Mouse (Mus musculus) embryonic fibroblast, embryonic 13.5 days (primary cell): Measurements from ENCODE around the gene Myh14. TPM values are rescaled to one million over a fixed set of nuclear protein-coding genes. Genes with fewer than 3 reads are reported as not detected.

Experiments used
- H3K27ac ChIP-seq: 2 replicates; pipeline ENCODE4 v1.5.1; 2012; ENCODE audit warnings: low read length, control low read depth, inconsistent platforms; ENCODE audit not compliant: insufficient read depth
- H3K4me1 ChIP-seq: 2 replicates; pipeline ENCODE4 v1.6.1; 2011; ENCODE audit warnings: low read length; ENCODE audit not compliant: control insufficient read depth, insufficient read depth
- H3K4me3 ChIP-seq: 2 replicates; pipeline ENCODE4 v1.5.1; 2011; ENCODE audit warnings: mild to moderate bottlenecking, control low read depth, low read length; ENCODE audit not compliant: insufficient read depth
- CTCF ChIP-seq: IDR thresholded peaks from 2 replicates; pipeline ENCODE4 v1.5.1; 2011; ENCODE audit warnings: mild to moderate bottlenecking, control low read depth, low read length, moderate library complexity, borderline replicate concordance; ENCODE audit not compliant: insufficient read depth
- POLR2A ChIP-seq: IDR thresholded peaks from 2 replicates; pipeline ENCODE4 v1.6.1; 2011; ENCODE audit warnings: low read depth, mild to moderate bottlenecking, control low read depth, low read length, moderate library complexity
- polyA plus RNA-seq: library from polyadenylated mRNA; stranded (reverse); fragments of >200 nt; gene quantifications from 2 replicates; pipeline ENCODE4 v1.2.4, GENCODE M21; 2011; ENCODE audit warnings: low read depth; ENCODE audit not compliant: missing spikeins, insufficient read length

The Myh14 gene
- polyA plus RNA-seq, 1 experiment, result not detected

DNA sequence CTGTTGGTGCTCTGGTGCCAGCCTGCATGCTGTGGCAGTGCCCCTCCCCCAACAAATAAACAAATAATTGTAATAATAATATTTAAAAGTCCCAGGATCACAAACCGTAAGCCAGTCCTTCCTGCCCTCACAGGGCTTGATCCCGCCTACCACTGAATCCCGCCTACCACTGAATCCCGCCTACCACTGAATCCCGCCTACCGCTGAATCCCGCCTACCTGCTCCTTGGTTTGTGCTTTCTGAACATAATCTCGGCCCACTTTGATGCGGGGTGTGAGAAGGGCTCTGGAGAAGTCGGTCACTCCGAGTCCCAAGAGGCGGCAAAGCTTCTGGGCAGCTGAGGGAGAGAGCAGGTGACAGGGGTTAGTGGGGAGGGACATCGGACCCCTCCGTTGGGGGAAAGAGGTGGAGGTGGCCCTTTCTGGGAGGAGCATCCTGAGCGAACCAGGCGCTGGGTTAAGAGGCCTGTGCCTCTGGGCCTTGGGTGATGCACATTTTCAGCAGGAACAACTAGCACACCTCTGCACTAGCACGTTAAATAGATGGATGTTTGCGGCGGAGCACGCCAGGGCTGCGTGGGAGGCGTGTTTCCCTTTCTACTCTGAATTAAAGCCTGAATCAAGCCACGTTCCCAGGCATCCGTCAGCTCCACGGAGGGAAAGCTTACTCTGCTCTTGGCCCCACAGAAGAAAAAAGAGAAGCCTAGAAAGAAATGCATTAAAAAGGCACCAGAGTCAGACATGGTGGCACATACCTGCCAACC is 29.6 kb downstream of the Myh14 start:
- H3K4me3 ChIP-seq, result no peak overlapping the region
- no peak overlapping the region for H3K27ac ChIP-seq
- no peaks in the 10 kb centered on the region for H3K4me1 ChIP-seq
- no peak for TF ChIP-seq POLR2A
- no peak for TF ChIP-seq CTCF

DNA sequence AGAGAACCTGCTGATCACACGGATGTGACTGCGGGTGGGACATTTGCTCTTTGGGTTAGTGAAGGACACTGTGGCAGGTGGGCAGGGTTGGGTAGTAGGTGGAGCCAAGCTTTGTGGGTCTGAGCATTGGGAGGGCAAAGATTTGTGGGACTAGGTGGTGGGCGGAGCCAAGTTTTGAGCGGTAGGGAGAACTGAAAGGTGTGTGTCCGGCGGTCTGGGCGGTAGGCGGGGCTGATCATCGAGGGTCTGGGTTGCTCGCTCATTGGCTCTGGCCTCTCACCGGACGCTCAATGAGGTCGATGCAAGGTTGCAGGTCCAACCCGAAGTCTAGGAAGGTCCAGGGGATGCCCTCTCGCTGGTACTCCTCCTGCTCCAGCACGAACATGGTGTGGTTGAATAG is 32.0 kb downstream of the Myh14 start:
- no peak overlapping the region for H3K4me3 ChIP-seq
- no peak for TF ChIP-seq CTCF
- no peak for TF ChIP-seq POLR2A

DNA sequence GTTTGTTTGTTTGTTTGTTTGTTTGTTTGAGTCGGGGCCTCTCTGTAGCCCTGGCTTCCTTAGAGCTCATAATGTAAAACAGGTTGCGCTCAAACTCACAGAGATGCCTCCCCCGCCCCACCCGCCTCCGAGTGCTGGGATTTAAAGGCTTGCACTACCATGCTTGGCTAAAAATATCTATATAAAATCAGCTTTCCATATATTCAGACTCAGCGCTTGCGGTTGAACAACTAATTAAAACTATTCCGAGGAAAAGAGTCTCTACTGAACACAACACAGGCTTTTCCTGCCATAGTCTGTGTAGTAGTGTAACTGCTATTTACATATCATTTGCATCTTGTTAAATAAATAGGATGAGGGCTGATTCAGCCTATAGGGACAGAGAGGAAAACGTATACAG is 34.0 kb downstream of the Myh14 start:
- Histone ChIP-seq H3K4me1 (no peaks in the 10 kb centered on the region), H3K27ac (no peak overlapping the region), H3K4me3 (no peak overlapping the region)
- TF ChIP-seq CTCF (no peak), POLR2A (no peak)

More for the DNA sequence above, 32.0 kb downstream of the Myh14 start:
- no peaks in the 10 kb centered on the region for H3K4me1 ChIP-seq
- no peak overlapping the region for H3K27ac ChIP-seq

DNA sequence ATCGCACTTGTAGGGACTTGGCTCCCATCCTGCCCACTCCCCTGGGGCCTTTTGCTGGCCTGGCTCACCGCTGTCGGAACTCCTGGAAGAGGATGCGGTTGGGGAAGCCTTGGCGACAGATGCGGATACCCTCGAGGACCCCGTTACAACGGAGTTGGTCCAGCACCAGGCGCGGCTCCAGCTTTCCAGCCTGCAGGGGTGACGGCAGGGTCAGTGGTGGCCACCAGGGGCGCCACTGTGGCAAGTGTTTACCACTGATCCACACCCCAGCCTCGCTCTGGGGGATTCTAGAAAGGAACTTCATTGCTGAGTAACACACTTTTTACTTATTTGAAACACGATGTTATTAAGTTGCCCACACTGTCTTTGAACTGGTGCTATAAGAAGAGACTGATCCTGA is 37.2 kb downstream of the Myh14 start:
- no peak overlapping the region for H3K27ac ChIP-seq
- no peaks in the 10 kb centered on the region for H3K4me1 ChIP-seq
- no peak for TF ChIP-seq POLR2A
- no peak overlapping the region for H3K4me3 ChIP-seq

- TF ChIP-seq POLR2A (no peak), CTCF (no peak)
- H3K4me1 ChIP-seq, result no peaks in the 10 kb centered on the region
- no peak overlapping the region for H3K27ac ChIP-seq
- H3K4me3 ChIP-seq, result no peak overlapping the region
Observed at GRCm38 (mm10) chr7:44632676-44633075, 38.0 kb downstream of the Myh14 start.

DNA sequence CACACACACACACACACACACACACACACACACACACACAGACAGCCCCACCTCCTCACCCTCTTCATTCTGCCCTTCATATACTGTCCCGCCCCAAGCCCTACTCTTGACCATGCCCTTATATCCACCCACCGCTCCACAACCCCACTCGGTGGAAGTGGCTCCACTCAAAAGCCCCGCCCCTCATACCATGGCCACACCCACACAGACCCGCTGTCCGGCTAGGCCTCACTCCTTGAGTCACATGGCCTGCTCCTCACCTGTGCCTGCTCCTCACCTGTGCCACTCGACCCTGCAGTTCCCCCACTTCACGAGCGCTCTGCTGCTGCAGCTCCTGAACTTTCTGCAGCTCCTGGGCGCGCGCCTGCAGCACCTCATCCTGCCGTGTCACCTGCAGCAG is 40.2 kb downstream of the Myh14 start:
- H3K27ac ChIP-seq, result no peak overlapping the region
- TF ChIP-seq CTCF (no peak), POLR2A (no peak)

DNA sequence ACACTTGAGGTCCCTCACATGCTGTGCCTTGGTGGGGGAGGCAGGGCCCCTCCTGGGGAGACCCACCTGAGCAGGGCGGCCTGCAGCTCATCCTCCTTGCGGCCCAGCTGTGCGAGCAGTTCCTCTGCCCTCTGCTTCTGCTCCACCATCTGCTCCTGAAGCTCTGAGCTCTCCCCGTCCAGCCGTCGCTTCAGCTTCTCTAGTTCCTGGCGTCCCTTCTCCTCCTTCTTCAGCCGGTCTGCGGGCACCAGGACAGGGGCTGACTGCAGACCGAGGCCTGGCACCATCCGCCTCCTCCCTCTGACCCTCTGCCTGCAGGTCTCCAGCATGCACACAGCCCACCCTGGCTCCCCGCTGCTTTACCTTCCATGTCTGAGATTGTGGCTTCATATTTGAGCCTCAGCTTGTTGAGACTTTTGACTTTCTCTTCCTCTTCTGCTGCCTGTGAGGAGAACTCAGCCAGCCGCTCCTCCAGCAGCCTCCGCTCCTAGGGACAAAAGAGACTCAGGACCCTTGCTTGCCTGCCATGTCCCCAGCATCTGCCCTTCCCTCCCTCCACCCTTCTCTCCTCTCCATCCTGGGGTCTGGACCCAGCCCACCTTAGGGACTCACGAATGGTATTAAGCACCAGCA is 42.1 kb downstream of the Myh14 start:
- H3K4me1 ChIP-seq, result no peaks in the 10 kb centered on the region
- H3K4me3 ChIP-seq, result no peak overlapping the region
- TF ChIP-seq CTCF (no peak), POLR2A (no peak)
- no peak overlapping the region for H3K27ac ChIP-seq

More for the DNA sequence above, 40.2 kb downstream of the Myh14 start:
- H3K4me3 ChIP-seq, result no peak overlapping the region
- H3K4me1 ChIP-seq, result no peaks in the 10 kb centered on the region

DNA sequence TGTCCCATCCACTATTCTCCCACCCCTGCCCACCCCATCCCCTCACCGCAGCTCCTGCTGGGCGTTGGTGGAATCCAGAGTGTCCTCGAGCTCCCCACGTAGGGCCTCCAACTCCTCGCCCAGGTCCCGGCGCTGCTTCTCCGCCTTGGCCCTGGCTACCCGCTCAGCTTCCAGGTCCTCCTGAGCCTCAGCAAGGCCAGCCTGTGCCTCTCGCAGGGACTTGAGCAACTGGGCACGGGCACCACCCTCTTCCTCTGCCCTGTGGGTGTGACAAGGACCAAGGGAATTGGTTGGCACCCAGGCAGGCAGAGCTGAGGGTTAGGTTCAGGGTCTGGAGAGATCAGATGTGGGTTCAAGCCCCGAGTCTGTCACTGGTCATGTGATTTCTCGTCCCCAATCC is 43.7 kb downstream of the Myh14 start:
- no peak for TF ChIP-seq POLR2A
- TF ChIP-seq CTCF, result no peak
- Histone ChIP-seq H3K4me3 (no peak overlapping the region), H3K4me1 (no peaks in the 10 kb centered on the region), H3K27ac (no peak overlapping the region)

- no peak for TF ChIP-seq POLR2A
- TF ChIP-seq CTCF, result no peak
- no peak overlapping the region for H3K4me3 ChIP-seq
- H3K27ac ChIP-seq, result no peak overlapping the region
- no peaks in the 10 kb centered on the region for H3K4me1 ChIP-seq
Observed at GRCm38 (mm10) chr7:44626068-44626385, 44.6 kb downstream of the Myh14 start.

DNA sequence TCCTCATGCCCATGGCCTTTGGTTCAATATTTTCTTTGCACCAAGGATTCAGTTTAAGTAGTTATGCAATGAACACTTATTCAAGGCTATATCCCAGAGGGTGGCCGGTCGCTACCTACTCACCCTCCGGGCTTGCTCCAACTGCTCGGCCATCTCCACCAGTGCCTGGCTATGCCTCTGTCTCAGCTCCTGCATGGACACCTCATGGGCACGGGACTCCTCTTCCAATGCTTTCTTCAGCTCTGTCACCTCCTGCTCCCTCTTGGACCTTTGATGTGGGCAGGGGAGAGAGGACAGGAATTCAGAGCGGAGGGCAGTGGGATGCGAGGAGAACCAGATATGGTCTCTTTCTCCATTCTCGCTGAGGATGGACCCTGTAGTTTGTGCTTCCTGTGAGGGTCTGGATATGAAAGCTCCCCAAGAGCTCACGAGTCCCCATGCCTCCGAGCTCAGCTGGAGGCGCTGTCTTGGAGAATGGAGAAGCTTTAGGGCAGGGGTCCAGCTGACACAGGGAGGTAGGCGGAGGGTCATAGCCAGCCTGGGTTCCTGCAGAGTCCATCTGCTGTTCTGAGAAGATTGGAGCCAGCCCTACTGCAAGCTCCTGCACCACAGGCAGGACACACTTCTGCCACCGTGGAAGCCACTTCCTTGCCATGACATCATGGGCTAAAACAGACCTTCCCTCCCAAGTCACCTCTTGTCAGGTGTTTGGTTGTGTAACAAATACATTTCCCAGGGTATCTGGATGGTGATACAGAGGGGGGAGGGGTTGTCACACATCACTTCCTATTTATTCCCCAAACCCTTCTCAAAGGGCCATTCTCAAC is 45.2 kb downstream of the Myh14 start:
- Histone ChIP-seq H3K27ac (no peak overlapping the region), H3K4me1 (no peaks in the 10 kb centered on the region), H3K4me3 (no peak overlapping the region)
- TF ChIP-seq POLR2A (no peak), CTCF (no peak)
